Mouse (Mus musculus) lung, embryonic 16.5 days (tissue): ENCODE results near the gene Plekha3. TPM values are rescaled to one million over a fixed set of nuclear protein-coding genes. Genes with fewer than 3 reads are reported as not detected.

ENCODE experiments used
- ATAC-seq: fragments of 200-750 bp; cut with Nextera tagmentation; 2 replicates; pipeline ENCODE4 v1.8.0; 2017; ENCODE audit warnings: low read depth, mild to moderate bottlenecking, moderate library complexity
- H3K27ac ChIP-seq: fragments of 300-500 bp; sonication (generic); 2 replicates; pipeline ENCODE4 v1.5.1; 2014; ENCODE audit warnings: mild to moderate bottlenecking, control low read depth, low read length
- H3K27me3 ChIP-seq: fragments of 300-500 bp; sonication (generic); 2 replicates; pipeline ENCODE4 v1.6.1; 2014; ENCODE audit warnings: low read depth, low read length, mixed read lengths; ENCODE audit not compliant: control insufficient read depth, insufficient read depth
- H3K36me3 ChIP-seq: fragments of 300-500 bp; sonication (generic); 2 replicates; pipeline ENCODE4 v1.6.1; 2014; ENCODE audit warnings: low read length; ENCODE audit not compliant: control insufficient read depth, insufficient read depth
- H3K4me1 ChIP-seq: fragments of 300-500 bp; sonication (generic); replicated peaks from 2 replicates; pipeline ENCODE4 v1.6.1; 2014; ENCODE audit warnings: low read length, mixed read lengths; ENCODE audit not compliant: control insufficient read depth, insufficient read depth
- H3K4me2 ChIP-seq: fragments of 300-500 bp; sonication (generic); 2 replicates; pipeline ENCODE4 v1.6.1; 2014; ENCODE audit warnings: low read depth, low read length, control low read depth
- H3K4me3 ChIP-seq: fragments of 300-500 bp; sonication (generic); 2 replicates; pipeline ENCODE4 v1.5.1; 2014; ENCODE audit warnings: mild to moderate bottlenecking, low read length, control low read depth
- H3K9ac ChIP-seq: fragments of 300-500 bp; sonication (generic); 2 replicates; pipeline ENCODE4 v1.6.1; 2014; ENCODE audit warnings: low read length, control low read depth
- H3K9me3 ChIP-seq: fragments of 300-500 bp; sonication (generic); 2 replicates; pipeline ENCODE4 v1.6.1; 2016; ENCODE audit warnings: low read length; ENCODE audit not compliant: control insufficient read depth
- WGBS: fragments of 180-500 bp; shearing (Covaris S2); extraction: QIAGEN DNeasy Blood & Tissue Kit; methylation state at CpG from one replicate; pipeline ENCODE4 v1.1.7; 2014; 5-methylcytosine and 5-hydroxymethylcytosine counted together
- polyA plus RNA-seq: library from polyadenylated mRNA; unstranded; fragments of >200 nt; fragmentation: Nextera tagmentation; extraction: Ambion mirVana; gene quantifications from 2 replicates; pipeline ENCODE4 v1.2.1, GENCODE M21; 2015

The Plekha3 gene
- polyA plus RNA-seq, 1 experiment from 2014 or later = 3.9 TPM

- peak; percentile 85 for ATAC-seq
- peaks cover 26% of the 10 kb centered on the region for H3K36me3 ChIP-seq
- H3K9ac ChIP-seq = no peak overlapping the region
- H3K9me3 ChIP-seq = no peaks in the 10 kb centered on the region
- peak overlapping the region; percentile 53; the same call in 1 of the 2 replicates for H3K27ac ChIP-seq
- H3K27me3 ChIP-seq = no peaks in the 10 kb centered on the region
- no peak overlapping the region for H3K4me2 ChIP-seq
- no peak overlapping the region for H3K4me3 ChIP-seq
- WGBS = 66% methylated on average over 12 of the region's 12 CpGs
- no peaks in the 10 kb centered on the region for H3K4me1 ChIP-seq
Observed at GRCm38 (mm10) chr2:76690436-76691204, 15.5 kb downstream of the Plekha3 start.

- H3K27me3 ChIP-seq = no peaks in the 10 kb centered on the region
- 88% methylated on average over 5 of the region's 5 CpGs for WGBS
Observed at GRCm38 (mm10) chr2:76693765-76694164, 18.7 kb downstream of the Plekha3 start.

DNA sequence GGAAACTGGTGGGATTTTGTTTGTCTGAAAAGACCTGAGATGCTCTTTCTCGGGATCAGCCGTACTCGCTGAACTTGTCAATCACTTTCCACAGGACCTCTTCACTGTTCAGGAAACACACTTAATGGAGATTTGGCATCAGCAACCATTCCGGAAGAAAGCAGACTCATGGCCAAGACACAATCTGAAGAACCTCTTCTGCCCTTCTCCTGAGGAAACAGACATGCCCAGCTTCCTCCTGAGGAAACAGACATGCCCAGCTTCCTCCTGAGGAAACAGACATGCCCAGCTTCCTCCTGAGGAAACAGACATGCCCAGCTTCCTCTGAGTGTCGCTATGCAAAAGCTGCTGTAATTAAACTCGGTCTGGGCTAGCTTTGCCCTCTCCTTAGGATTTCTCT is 20.2 kb downstream of the Plekha3 start:
- peaks cover 9% of the 10 kb centered on the region for H3K36me3 ChIP-seq
- H3K4me3 ChIP-seq = no peak overlapping the region
- no peaks in the 10 kb centered on the region for H3K27me3 ChIP-seq
- H3K4me2 ChIP-seq = no peak overlapping the region
- WGBS = 62% methylated on average over 6 of the region's 6 CpGs
- no peaks in the 10 kb centered on the region for H3K9me3 ChIP-seq
- no peak overlapping the region for H3K9ac ChIP-seq
- no peaks in the 10 kb centered on the region for H3K4me1 ChIP-seq
- no peak overlapping the region for H3K27ac ChIP-seq
- peak; percentile 34; the same call in 1 of the 2 replicates for ATAC-seq

More at GRCm38 (mm10) chr2:76693765-76694164, 18.7 kb downstream of the Plekha3 start:
- Histone ChIP-seq H3K4me1 (no peaks in the 10 kb centered on the region), H3K4me3 (no peak overlapping the region), H3K9ac (no peak overlapping the region), H3K4me2 (no peak overlapping the region), H3K36me3 (peaks cover 10% of the 10 kb centered on the region), H3K9me3 (no peaks in the 10 kb centered on the region), H3K27ac (no peak overlapping the region)
- ATAC-seq = no peak

GRCm38 (mm10) chr2:76702188-76702587 is 27.1 kb downstream of the Plekha3 start:
- Histone ChIP-seq H3K27me3 (no peaks in the 10 kb centered on the region), H3K9me3 (no peaks in the 10 kb centered on the region), H3K4me2 (no peak overlapping the region), H3K27ac (no peak overlapping the region), H3K4me3 (no peak overlapping the region), H3K4me1 (no peaks in the 10 kb centered on the region), H3K36me3 (peaks cover 2% of the 10 kb centered on the region; the same call in 1 of the 2 replicates), H3K9ac (no peak overlapping the region)
- ATAC-seq = no peak
- WGBS = 85% methylated on average over 3 of the region's 3 CpGs

DNA sequence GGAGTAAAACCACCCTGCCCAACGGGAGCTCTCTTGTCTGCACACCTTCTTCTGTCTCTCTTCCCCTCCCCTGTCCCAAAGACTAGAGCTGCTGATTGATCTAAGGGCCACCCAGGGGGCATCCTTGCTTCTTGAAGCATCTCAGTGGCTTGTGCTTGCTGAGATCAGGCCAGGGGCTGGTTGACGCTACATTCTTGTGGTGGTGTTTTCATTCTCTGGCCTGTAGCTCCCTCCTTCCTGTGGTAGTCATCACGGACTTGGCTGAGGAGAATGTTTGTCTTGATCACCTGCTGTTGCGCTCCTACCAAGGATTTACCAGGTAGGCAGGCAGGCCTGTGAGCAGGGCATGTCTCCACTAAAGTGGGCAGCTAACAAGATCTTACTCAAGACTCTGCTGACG is 27.7 kb downstream of the Plekha3 start:
- 70% methylated on average over 5 of the region's 5 CpGs for WGBS
- no peak for ATAC-seq

DNA sequence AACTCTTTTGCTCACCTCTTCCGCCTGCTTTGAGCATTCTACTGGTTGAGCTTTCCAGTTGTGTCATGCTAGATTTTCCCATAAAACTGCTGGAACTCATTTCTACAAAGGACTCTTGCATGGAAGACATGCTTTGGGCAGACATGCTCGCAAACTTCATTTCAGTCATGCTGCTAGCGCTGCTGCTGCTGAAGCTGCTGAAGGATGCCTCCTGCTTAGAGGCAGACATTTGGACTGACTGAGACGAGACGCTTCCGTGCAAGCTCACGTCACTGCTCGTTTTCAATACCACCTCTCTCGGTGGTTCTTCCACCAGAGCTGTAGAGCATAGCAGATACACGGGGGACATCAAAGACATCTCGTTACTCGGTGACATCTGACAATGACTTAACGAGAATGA is 30.6 kb downstream of the Plekha3 start:
- Histone ChIP-seq H3K27ac (no peak overlapping the region), H3K4me3 (no peak overlapping the region), H3K9ac (no peak overlapping the region), H3K4me2 (no peak overlapping the region), H3K9me3 (peaks cover 11% of the 10 kb centered on the region), H3K27me3 (no peaks in the 10 kb centered on the region), H3K36me3 (peaks cover 11% of the 10 kb centered on the region), H3K4me1 (no peaks in the 10 kb centered on the region)
- WGBS = 84% methylated on average over 13 of the region's 13 CpGs
- ATAC-seq = no peak

More for the DNA sequence above, 27.7 kb downstream of the Plekha3 start:
- Histone ChIP-seq H3K27ac (no peak overlapping the region), H3K4me2 (no peak overlapping the region), H3K9ac (no peak overlapping the region), H3K4me1 (no peaks in the 10 kb centered on the region), H3K9me3 (no peaks in the 10 kb centered on the region), H3K36me3 (peaks cover 2% of the 10 kb centered on the region; the same call in 1 of the 2 replicates), H3K27me3 (no peaks in the 10 kb centered on the region), H3K4me3 (no peak overlapping the region)

DNA sequence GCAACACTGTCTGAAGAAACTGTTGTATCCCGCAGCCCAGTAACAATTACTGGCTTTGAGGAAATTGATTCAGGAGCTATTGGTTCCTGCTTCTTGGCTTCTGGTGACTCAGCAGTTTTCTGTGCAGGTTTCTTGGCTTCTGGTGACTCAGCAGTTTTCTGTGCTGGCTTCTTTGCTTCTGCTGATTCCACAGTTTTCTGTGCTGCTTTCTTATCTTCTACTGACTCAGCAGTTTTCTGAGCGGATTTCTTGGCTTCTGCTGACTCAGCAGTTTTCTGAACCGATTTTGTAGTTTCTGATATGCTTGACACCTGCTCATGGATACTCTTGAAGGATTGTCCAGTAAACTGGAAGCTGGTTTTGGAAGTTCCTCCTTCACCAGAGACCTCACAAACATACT is 33.4 kb downstream of the Plekha3 start:
- WGBS = 86% methylated on average over 3 of the region's 3 CpGs
- no peak for ATAC-seq
- no peak overlapping the region for H3K4me3 ChIP-seq
- no peak overlapping the region for H3K4me2 ChIP-seq
- peaks cover 11% of the 10 kb centered on the region for H3K36me3 ChIP-seq
- H3K27ac ChIP-seq = no peak overlapping the region
- no peak overlapping the region for H3K9ac ChIP-seq
- no peaks in the 10 kb centered on the region for H3K27me3 ChIP-seq
- peaks cover 29% of the 10 kb centered on the region for H3K9me3 ChIP-seq
- no peaks in the 10 kb centered on the region for H3K4me1 ChIP-seq

- Histone ChIP-seq H3K9me3 (peaks cover 20% of the 10 kb centered on the region), H3K27me3 (no peaks in the 10 kb centered on the region), H3K4me3 (no peak overlapping the region), H3K9ac (no peak overlapping the region), H3K27ac (no peak overlapping the region), H3K4me1 (no peaks in the 10 kb centered on the region), H3K4me2 (no peak overlapping the region), H3K36me3 (peaks cover 7% of the 10 kb centered on the region)
- 64% methylated on average over 8 of the region's 8 CpGs for WGBS
- no peak for ATAC-seq
Observed at GRCm38 (mm10) chr2:76714984-76715383, 39.9 kb downstream of the Plekha3 start.

DNA sequence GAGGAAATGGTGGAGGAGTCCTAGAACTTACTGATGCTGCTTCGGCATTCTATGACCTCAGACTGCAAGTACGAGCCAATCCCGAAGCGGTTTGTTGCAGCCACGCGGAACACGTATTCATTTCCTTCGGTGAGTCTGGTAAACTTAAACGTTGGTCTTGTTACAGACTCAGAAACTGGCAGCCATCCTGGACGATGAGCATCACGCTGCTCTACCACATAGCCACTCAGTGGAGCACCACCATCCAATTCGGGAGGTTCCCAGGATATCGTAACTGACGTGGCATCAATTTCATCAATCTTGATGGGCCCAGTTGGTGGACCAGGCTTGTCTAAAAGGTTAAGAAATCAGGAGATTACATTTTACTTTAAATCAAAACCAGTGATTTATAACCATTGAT is 44.6 kb downstream of the Plekha3 start:
- no peak for ATAC-seq
- 95% methylated on average over 14 of the region's 14 CpGs for WGBS
- H3K27me3 ChIP-seq = no peaks in the 10 kb centered on the region
- no peak overlapping the region for H3K4me2 ChIP-seq
- no peak overlapping the region for H3K27ac ChIP-seq
- H3K4me3 ChIP-seq = no peak overlapping the region
- H3K9me3 ChIP-seq = no peaks in the 10 kb centered on the region; the same call in 1 of the 2 replicates
- H3K36me3 ChIP-seq = no peaks in the 10 kb centered on the region
- no peaks in the 10 kb centered on the region for H3K4me1 ChIP-seq
- H3K9ac ChIP-seq = no peak overlapping the region
